Mouse (Mus musculus): ENCODE measurements at regions not wholly inside any gene's neighbourhood (a gene's known extent, or its start where the extent isn't known, plus 50 kb on each side); places are given as distances from the start of the nearest gene placed in this dataset.

- Histone ChIP-seq H3K9me3 (ENCODE audit: control insufficient read depth, low read length) (no peaks in the 10 kb centered on the region), H3K27ac (ENCODE audit: low read depth, low read length) (no peak overlapping the region), H3K4me1 (ENCODE audit: control insufficient read depth, insufficient read depth, low read length) (no peaks in the 10 kb centered on the region), H3K4me3 (ENCODE audit: low read depth, low read length) (no peak overlapping the region), H3K9ac (ENCODE audit: low read length) (no peak overlapping the region), H3K4me2 (no peak overlapping the region), H3K36me3 (ENCODE audit: control insufficient read depth, insufficient read depth, low read length) (no peaks in the 10 kb centered on the region), H3K27me3 (ENCODE audit: control insufficient read depth, insufficient read depth, low read length) (no peaks in the 10 kb centered on the region)
- ATAC-seq (ENCODE audit: low FRiP score) (no peak), DNase-seq (ENCODE audit: low spot score, missing footprints) (peak; percentile 26)
- WGBS = 90% methylated on average over 1 of the region's 1 CpGs
These were observed 229.0 kb upstream of the Btbd3 start for GRCm38 (mm10) chr2:138027411-138027810.

- H3K9me3 ChIP-seq (ENCODE audit: control insufficient read depth, low read length) = no peaks in the 10 kb centered on the region
- H3K4me3 ChIP-seq (ENCODE audit: low read depth, low read length) = no peak overlapping the region
- H3K36me3 ChIP-seq (ENCODE audit: control insufficient read depth, insufficient read depth, low read length) = no peaks in the 10 kb centered on the region
- H3K27ac ChIP-seq (ENCODE audit: low read depth, low read length) = no peak overlapping the region
- 73% methylated on average over 2 of the region's 2 CpGs for WGBS
- H3K4me1 ChIP-seq (ENCODE audit: control insufficient read depth, insufficient read depth, low read length) = no peaks in the 10 kb centered on the region
- H3K27me3 ChIP-seq (ENCODE audit: control insufficient read depth, insufficient read depth, low read length) = no peaks in the 10 kb centered on the region
- DNase-seq (ENCODE audit: low spot score, missing footprints) (no peak), ATAC-seq (ENCODE audit: low FRiP score) (no peak)
- no peak overlapping the region for H3K9ac ChIP-seq (ENCODE audit: low read length)
- no peak overlapping the region for H3K4me2 ChIP-seq
These were observed 232.8 kb upstream of the Btbd3 start for GRCm38 (mm10) chr2:138023558-138023957.

- Histone ChIP-seq H3K4me1 (ENCODE audit: control insufficient read depth, insufficient read depth, low read length) (no peaks in the 10 kb centered on the region), H3K9me3 (ENCODE audit: control insufficient read depth, low read length) (no peaks in the 10 kb centered on the region), H3K36me3 (ENCODE audit: control insufficient read depth, insufficient read depth, low read length) (no peaks in the 10 kb centered on the region), H3K27me3 (ENCODE audit: control insufficient read depth, insufficient read depth, low read length) (no peaks in the 10 kb centered on the region), H3K4me2 (no peak overlapping the region), H3K27ac (ENCODE audit: low read depth, low read length) (no peak overlapping the region), H3K4me3 (ENCODE audit: low read depth, low read length) (no peak overlapping the region), H3K9ac (ENCODE audit: low read length) (no peak overlapping the region)
- 27% methylated on average over 3 of the region's 3 CpGs for WGBS
- ATAC-seq (ENCODE audit: low FRiP score) (peak; percentile 75), DNase-seq (ENCODE audit: low spot score, missing footprints) (no peak)
These were observed 274.6 kb upstream of the Btbd3 start for GRCm38 (mm10) chr2:137981766-137982165.

- Histone ChIP-seq H3K27me3 (ENCODE audit: control insufficient read depth, insufficient read depth, low read length) (no peaks in the 10 kb centered on the region), H3K4me2 (no peak overlapping the region)
These were observed 278.6 kb upstream of the Btbd3 start for GRCm38 (mm10) chr2:137977767-137978166.

GRCm38 (mm10) chr2:137974651-137975050, 281.7 kb upstream of the Btbd3 start:
- Histone ChIP-seq H3K4me1 (ENCODE audit: control insufficient read depth, insufficient read depth, low read length) (peaks cover 5% of the 10 kb centered on the region; the same call in 1 of the 2 replicates), H3K36me3 (ENCODE audit: control insufficient read depth, insufficient read depth, low read length) (no peaks in the 10 kb centered on the region), H3K9me3 (ENCODE audit: control insufficient read depth, low read length) (no peaks in the 10 kb centered on the region), H3K27ac (ENCODE audit: low read depth, low read length) (no peak overlapping the region), H3K4me2 (no peak overlapping the region), H3K4me3 (ENCODE audit: low read depth, low read length) (no peak overlapping the region), H3K27me3 (ENCODE audit: control insufficient read depth, insufficient read depth, low read length) (no peaks in the 10 kb centered on the region), H3K9ac (ENCODE audit: low read length) (no peak overlapping the region)
- DNase-seq (ENCODE audit: low spot score, missing footprints) = no peak
- WGBS = 50% methylated on average over 3 of the region's 3 CpGs
- ATAC-seq (ENCODE audit: low FRiP score) = peak; percentile 46; the same call in 1 of the 2 replicates

More at GRCm38 (mm10) chr2:137977767-137978166, 278.6 kb upstream of the Btbd3 start:
- Histone ChIP-seq H3K9ac (ENCODE audit: low read length) (no peak overlapping the region), H3K4me1 (ENCODE audit: control insufficient read depth, insufficient read depth, low read length) (peaks cover 5% of the 10 kb centered on the region; the same call in 1 of the 2 replicates), H3K36me3 (ENCODE audit: control insufficient read depth, insufficient read depth, low read length) (no peaks in the 10 kb centered on the region), H3K9me3 (ENCODE audit: control insufficient read depth, low read length) (no peaks in the 10 kb centered on the region), H3K27ac (ENCODE audit: low read depth, low read length) (no peak overlapping the region), H3K4me3 (ENCODE audit: low read depth, low read length) (no peak overlapping the region)
- DNase-seq (ENCODE audit: low spot score, missing footprints) (no peak), ATAC-seq (ENCODE audit: low FRiP score) (peak; percentile 54)
- WGBS = 55% methylated on average over 4 of the region's 4 CpGs

- H3K9me3 ChIP-seq (ENCODE audit: control insufficient read depth, low read length) = no peaks in the 10 kb centered on the region
- no peaks in the 10 kb centered on the region for H3K36me3 ChIP-seq (ENCODE audit: control insufficient read depth, insufficient read depth, low read length)
- H3K27me3 ChIP-seq (ENCODE audit: control insufficient read depth, insufficient read depth, low read length) = no peaks in the 10 kb centered on the region
- H3K9ac ChIP-seq (ENCODE audit: low read length) = no peak overlapping the region
- ATAC-seq (ENCODE audit: low FRiP score) (no peak), DNase-seq (ENCODE audit: low spot score, missing footprints) (no peak)
- no peak overlapping the region for H3K4me3 ChIP-seq (ENCODE audit: low read depth, low read length)
- no peaks in the 10 kb centered on the region for H3K4me1 ChIP-seq (ENCODE audit: control insufficient read depth, insufficient read depth, low read length)
- no peak overlapping the region for H3K4me2 ChIP-seq
- H3K27ac ChIP-seq (ENCODE audit: low read depth, low read length) = no peak overlapping the region
- WGBS = 90% methylated on average over 4 of the region's 4 CpGs
These were observed 287.2 kb upstream of the Btbd3 start for GRCm38 (mm10) chr2:137969156-137969555.

- Histone ChIP-seq H3K4me3 (ENCODE audit: low read depth, low read length) (no peak overlapping the region), H3K9ac (ENCODE audit: low read length) (no peak overlapping the region), H3K9me3 (ENCODE audit: control insufficient read depth, low read length) (no peaks in the 10 kb centered on the region), H3K36me3 (ENCODE audit: control insufficient read depth, insufficient read depth, low read length) (no peaks in the 10 kb centered on the region), H3K27ac (ENCODE audit: low read depth, low read length) (no peak overlapping the region), H3K4me2 (no peak overlapping the region), H3K27me3 (ENCODE audit: control insufficient read depth, insufficient read depth, low read length) (no peaks in the 10 kb centered on the region), H3K4me1 (ENCODE audit: control insufficient read depth, insufficient read depth, low read length) (no peaks in the 10 kb centered on the region)
- ATAC-seq (ENCODE audit: low FRiP score) (0 out of 2 replicates have a peak, but pooled peaks have one; percentile 44), DNase-seq (ENCODE audit: low spot score, missing footprints) (peak; percentile 85)
- WGBS = 45% methylated on average over 10 of the region's 10 CpGs
These were observed 289.8 kb upstream of the Btbd3 start for GRCm38 (mm10) chr2:137966460-137967076.

- WGBS = 87% methylated on average over 2 of the region's 2 CpGs
- Histone ChIP-seq H3K4me3 (ENCODE audit: low read depth, low read length) (no peak overlapping the region), H3K27ac (ENCODE audit: low read depth, low read length) (no peak overlapping the region), H3K9me3 (ENCODE audit: control insufficient read depth, low read length) (no peaks in the 10 kb centered on the region), H3K4me2 (no peak overlapping the region), H3K9ac (ENCODE audit: low read length) (no peak overlapping the region), H3K27me3 (ENCODE audit: control insufficient read depth, insufficient read depth, low read length) (no peaks in the 10 kb centered on the region), H3K36me3 (ENCODE audit: control insufficient read depth, insufficient read depth, low read length) (no peaks in the 10 kb centered on the region), H3K4me1 (ENCODE audit: control insufficient read depth, insufficient read depth, low read length) (no peaks in the 10 kb centered on the region)
- DNase-seq (ENCODE audit: low spot score, missing footprints) = no peak
- ATAC-seq (ENCODE audit: low FRiP score) = no peak
These were observed 301.5 kb upstream of the Btbd3 start for GRCm38 (mm10) chr2:137954830-137955229.

- DNase-seq (ENCODE audit: low spot score, missing footprints) (no peak), ATAC-seq (ENCODE audit: low FRiP score) (no peak)
- H3K9me3 ChIP-seq (ENCODE audit: control insufficient read depth, low read length) = no peaks in the 10 kb centered on the region
- no peaks in the 10 kb centered on the region for H3K36me3 ChIP-seq (ENCODE audit: control insufficient read depth, insufficient read depth, low read length)
- no peaks in the 10 kb centered on the region for H3K4me1 ChIP-seq (ENCODE audit: control insufficient read depth, insufficient read depth, low read length)
- no peak overlapping the region for H3K4me2 ChIP-seq
- H3K27me3 ChIP-seq (ENCODE audit: control insufficient read depth, insufficient read depth, low read length) = no peaks in the 10 kb centered on the region
- no peak overlapping the region for H3K4me3 ChIP-seq (ENCODE audit: low read depth, low read length)
- H3K9ac ChIP-seq (ENCODE audit: low read length) = no peak overlapping the region
- 76% methylated on average over 2 of the region's 2 CpGs for WGBS
- no peak overlapping the region for H3K27ac ChIP-seq (ENCODE audit: low read depth, low read length)
These were observed 303.2 kb upstream of the Btbd3 start for GRCm38 (mm10) chr2:137953144-137953543.
